Mouse (Mus musculus) kidney, adult 9 months (tissue): ENCODE measurements at regions not wholly inside any gene's neighbourhood (a gene's known extent, or its start where the extent isn't known, plus 50 kb on each side); places are given as distances from the start of the nearest gene placed in this dataset.

Experiments used
- DNase-seq: peaks from one replicate; pipeline ENCODE4 v3.0.0; 2022

DNA sequence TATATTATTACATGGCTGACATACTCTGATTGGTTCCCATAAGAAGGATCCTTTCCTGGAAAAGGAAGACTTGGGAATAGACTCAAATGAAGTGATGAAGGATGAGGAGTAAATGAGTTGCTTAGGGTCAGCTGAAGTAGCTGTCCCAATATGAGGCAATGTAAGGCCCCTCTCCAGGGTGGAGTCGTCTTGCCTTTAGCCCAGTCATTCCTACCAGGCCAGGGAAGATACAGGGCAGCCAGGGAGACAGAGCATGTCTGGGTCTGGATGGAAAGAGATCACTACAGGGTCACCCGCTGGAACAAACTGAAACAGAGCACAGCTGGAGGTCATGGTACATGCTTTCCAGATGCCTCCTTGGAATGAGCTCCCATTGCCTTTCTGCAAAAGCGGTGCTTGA, 364.2 kb downstream of the Osr1 start:
- DNase-seq: no peak

DNA sequence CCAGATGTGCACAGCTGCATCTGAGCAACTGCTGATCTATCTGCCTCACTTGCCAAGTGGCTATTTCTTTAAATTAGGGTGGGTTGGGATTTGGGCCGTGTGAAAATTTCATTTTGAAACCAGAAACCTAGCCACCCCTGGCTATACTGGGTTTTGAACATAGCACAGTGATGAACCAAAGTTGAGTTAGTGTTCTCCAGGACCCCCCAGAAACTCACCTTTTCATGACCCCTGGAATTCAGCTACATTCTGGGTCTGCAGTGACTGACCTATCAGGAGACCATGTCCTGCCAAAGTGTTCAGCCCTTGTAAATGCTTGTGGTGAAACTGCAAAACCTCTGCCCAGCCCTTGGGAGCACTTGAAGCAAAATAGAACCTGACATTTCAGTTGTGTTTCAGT, 371.4 kb downstream of the Osr1 start:
- DNase-seq: no peak

GRCm38 (mm10) chr12:9941823-9942222, 371.9 kb downstream of the Osr1 start:
- DNase-seq: no peak

DNA sequence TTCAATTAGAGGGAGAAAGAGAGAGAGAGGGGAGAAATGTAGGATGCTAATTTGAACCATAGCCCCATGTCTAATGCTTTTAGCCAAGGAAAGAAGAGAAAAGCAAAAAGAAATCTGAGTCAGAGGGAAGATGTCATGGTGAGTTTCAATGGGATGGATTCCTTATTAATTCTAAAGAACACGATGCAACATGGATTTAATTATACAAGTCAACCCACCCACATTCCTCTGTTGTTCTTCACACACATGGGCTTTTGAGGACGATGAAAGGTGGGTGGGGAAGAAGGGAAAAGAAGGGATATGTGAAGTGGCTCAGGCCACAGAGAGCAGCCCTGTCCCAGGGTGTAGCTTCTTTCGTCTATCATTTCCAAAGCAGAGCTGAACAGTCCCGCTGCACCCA, 378.9 kb downstream of the Osr1 start:
- no peak for DNase-seq

DNA sequence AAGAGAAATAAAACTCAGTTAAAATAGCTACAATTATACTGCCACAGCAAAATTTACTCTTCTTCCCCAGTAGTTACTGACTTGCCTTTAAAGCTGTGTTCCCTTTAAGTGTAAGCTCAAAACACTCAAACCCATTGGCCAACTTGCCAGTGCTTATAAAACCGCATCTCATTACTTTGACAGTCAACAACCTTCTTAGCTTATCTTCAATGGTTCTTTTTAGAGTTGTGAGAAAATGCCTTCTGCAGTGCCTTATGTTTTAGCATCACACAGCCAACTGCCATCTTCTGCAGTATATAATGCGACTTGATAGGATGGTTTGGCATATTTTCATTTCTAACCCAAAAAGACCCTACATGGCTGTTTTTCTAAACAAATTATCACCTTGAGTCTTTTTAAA, 382.5 kb downstream of the Osr1 start:
- no peak for DNase-seq

- no peak for DNase-seq
These were observed 384.4 kb downstream of the Osr1 start for GRCm38 (mm10) chr12:9954178-9954888.

- no peak for DNase-seq
These were observed 399.5 kb downstream of the Osr1 start for GRCm38 (mm10) chr12:9969390-9969789.

DNA sequence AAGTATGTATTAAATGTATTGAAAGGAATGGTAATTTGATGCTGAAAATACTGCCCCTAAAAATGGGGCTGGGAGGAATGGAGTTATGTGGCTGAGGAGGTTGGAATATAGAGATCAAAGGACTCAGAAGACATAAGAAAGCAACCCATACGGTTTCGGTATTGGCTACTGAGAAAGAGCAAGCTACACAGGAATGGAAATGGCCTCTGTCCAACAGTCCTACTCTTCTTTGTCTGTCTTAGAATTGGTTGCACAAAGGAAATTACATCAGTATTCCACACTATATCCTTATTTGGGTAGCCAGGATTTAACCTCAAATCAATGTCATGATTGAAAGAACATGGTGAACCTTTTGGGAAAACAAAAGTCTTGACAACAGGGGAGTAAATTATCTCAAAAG, 399.0 kb upstream of the Nt5c1b start:
- no peak for DNase-seq

GRCm38 (mm10) chr12:9978494-9979112, 391.2 kb upstream of the Nt5c1b start:
- DNase-seq: no peak

GRCm38 (mm10) chr12:9979113-9979507, 390.7 kb upstream of the Nt5c1b start:
- no peak for DNase-seq

DNA sequence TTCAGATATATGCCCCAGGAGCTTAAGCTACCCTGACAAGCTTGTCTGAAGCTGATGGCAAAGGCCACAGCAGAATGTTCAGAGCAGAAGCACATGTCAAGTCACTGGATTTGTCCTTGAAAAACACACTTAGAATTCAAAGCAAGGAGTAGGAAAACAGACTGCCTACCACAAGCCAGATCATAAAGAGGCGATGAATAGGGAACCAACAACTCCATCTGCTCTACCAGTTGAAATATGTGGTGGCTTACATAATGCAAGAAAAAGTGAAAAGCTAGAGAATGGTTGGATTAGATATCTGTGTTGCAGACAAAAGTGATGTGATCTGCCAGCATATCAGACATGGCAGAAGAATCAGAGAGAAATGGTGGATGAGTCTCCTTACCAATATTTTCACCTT, 378.5 kb upstream of the Nt5c1b start:
- no peak for DNase-seq

DNA sequence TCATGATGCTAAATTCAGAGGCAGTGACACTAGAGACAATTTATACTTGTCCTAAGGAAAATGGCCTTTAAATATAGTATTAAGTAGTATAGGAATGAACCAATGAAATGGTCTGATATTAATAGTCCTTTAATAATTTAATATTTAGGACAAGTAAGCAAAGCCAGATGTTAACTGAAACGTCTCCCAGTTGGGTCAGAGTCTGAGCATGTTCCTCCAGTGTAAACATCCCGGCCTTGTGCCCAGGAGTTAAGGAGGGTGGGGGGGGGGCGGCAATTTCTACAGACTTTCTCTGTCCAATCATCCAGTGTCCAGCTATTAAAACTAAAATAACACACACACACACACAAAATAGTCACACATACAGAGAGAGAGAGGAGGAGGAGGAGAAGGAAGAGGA, 374.1 kb upstream of the Nt5c1b start:
- DNase-seq: no peak

- DNase-seq: no peak
These were observed 373.2 kb upstream of the Nt5c1b start for GRCm38 (mm10) chr12:9996455-9997189.

DNA sequence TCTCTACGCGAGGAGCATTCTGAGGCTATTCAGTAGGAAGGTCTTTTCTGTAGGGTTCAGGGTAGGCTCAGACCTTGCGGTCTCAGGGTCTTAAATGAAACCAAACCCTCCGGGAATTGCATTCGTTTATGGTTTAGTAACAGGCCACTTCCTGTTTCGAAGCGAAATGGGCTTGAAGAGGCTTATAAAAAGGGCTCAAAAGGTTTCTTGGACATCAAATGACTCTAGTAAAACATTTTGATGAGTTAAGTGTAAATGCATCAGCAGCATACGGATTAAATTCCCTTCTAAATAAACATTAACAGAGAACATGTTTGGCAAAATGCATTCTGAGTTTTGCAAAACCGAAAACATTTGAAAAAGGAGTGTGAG, 372.6 kb upstream of the Nt5c1b start:
- DNase-seq: no peak

- DNase-seq: no peak
These were observed 372.2 kb upstream of the Nt5c1b start for GRCm38 (mm10) chr12:9997571-9997970.

DNA sequence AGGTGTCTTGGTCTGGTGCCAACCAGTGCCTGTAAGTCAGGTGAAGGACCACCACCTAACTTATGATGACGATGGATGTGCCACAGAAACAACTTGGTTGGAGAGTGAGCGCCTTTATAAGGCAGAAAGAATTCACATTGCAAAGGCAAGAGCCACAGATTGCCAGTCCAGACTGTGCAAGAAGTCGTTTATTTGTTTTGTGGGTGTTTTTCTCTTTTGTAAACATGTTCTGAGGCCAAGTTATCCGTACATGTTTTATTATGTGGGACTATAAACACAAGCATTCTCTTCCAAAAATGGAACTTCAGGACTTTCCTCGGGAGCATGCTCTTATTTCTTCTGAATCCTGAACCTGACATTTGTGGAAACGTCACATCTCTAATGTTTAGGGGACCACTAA, 369.8 kb upstream of the Nt5c1b start:
- DNase-seq: no peak

GRCm38 (mm10) chr12:10008473-10008872, 361.3 kb upstream of the Nt5c1b start:
- DNase-seq: no peak

GRCm38 (mm10) chr12:10016710-10017581, 352.8 kb upstream of the Nt5c1b start:
- DNase-seq: no peak

GRCm38 (mm10) chr12:10035479-10035878, 334.3 kb upstream of the Nt5c1b start:
- DNase-seq: no peak

- peak; percentile 23 for DNase-seq
These were observed 307.7 kb upstream of the Nt5c1b start for GRCm38 (mm10) chr12:10062006-10062514.

- DNase-seq: no peak
These were observed 291.4 kb upstream of the Nt5c1b start for GRCm38 (mm10) chr12:10078341-10078740.

GRCm38 (mm10) chr12:10079482-10079881, 290.3 kb upstream of the Nt5c1b start:
- DNase-seq: no peak

DNA sequence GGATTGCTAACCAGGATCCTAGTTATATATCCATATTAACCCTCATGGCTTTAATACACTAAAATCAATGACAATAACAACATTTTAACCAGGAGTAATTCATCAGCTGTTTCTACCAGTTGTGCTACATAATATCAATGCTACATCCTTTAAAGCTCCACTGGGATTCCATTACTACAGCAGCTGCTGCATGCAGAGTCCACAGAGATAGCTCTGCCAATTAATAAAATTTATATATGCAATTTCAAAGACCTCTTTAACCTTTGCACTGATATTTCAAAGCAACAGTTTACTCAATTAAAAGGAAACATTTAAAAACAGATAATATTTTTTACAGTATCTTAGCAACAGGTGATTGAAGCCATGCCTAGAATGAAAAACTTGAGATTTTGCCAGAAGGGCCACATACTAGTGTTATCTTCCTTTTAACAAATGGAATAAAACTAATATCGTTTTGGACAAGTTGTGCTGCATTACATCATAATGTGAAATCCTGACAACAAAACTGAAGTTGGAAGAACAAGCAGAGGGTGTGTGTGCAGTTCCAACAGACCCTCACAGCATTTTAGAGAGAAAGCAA, 256.8 kb upstream of the Nt5c1b start:
- DNase-seq: no peak
